Mouse (Mus musculus) brown adipose tissue, adult 24 weeks (tissue): ENCODE results near the gene Wee2. TPM values are rescaled to one million over a fixed set of nuclear protein-coding genes. Genes with fewer than 3 reads are reported as not detected.
A peak's percentile ranks its signal among the peaks of the same experiment; 100 is the strongest.

Source experiments
- H3K27ac ChIP-seq: fragments of 200-500 bp; replicated peaks from 2 replicates; pipeline ENCODE4 v1.5.1; 2012; ENCODE audit warnings: low read depth, mild to moderate bottlenecking, low read length
- H3K4me1 ChIP-seq: fragments of 200-500 bp; 2 replicates; pipeline ENCODE4 v1.6.1; 2012; ENCODE audit warnings: low read length, mixed read lengths; ENCODE audit not compliant: control insufficient read depth, insufficient read depth, insufficient read length
- H3K4me3 ChIP-seq: fragments of 200-500 bp; 2 replicates; pipeline ENCODE4 v1.5.1; 2012; ENCODE audit warnings: low read depth, mild to moderate bottlenecking, low read length, moderate library complexity; ENCODE audit not compliant: insufficient read depth
- polyA plus RNA-seq: library from polyadenylated mRNA; stranded (reverse); fragments of >200 nt; gene quantifications from 2 replicates; pipeline ENCODE4 v1.2.4, GENCODE M21; 2012; ENCODE audit not compliant: missing spikeins, insufficient read depth, insufficient read length

Wee2 gene
- polyA plus RNA-seq, 1 experiment: not detected

DNA sequence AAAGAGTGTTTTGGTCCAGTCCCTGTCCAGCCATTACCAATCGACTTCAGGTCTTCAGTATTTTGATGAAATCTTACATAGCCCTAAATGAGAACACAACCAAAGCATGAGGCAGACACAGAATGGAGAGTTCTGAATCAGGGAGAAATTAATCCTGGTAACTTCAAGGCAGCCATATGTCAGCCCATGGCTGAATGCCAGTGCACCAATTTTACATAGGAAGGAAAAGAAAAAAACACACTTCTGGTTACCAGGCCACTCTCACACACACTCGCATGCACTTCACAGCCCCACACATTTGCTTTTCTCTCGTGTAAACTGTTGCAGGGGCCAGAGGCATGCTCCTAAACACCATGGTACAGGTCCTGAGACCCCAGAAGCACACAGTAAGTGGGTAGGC, 8.0 kb upstream of the Wee2 start:
- Histone ChIP-seq H3K4me3 (no peak overlapping the region), H3K27ac (no peak overlapping the region), H3K4me1 (no peaks in the 10 kb centered on the region)

DNA sequence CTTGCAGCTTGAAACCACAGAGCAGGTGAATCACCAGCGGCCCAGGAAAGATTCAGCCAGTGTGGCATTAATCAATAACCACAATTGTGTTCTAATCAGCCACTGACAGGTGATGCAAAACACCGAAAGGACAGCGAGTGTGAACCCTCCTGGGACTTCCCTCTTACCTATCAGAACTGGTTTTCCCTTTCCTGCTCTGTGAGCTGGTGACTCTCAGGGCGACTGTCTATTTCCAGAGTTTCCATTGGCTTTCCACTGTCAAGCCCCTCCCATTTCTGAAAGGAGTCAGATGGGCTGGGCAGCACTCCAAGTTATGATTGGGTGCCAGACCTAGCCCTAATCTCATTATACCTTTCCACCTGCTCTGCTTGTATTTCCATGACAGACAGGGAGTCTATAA, 7.5 kb upstream of the Wee2 start:
- Histone ChIP-seq H3K4me3 (no peak overlapping the region), H3K27ac (no peak overlapping the region), H3K4me1 (no peaks in the 10 kb centered on the region)

DNA sequence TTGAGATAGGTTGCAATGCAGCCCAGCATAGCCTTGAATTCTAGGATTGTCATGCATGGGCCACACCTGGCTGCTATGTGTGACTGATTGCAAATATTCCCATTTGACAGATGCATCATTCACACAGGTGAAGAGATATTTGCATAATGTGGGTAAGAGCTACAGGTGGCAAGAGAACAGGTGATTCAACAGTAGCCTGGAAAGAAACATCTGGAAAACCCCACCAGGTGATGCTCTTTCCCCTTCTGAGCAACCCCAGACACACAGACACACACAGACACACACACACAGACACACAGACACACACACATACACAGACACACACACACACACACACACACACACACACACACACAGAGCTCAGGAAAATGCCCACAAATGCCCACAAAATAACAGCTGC, 7.1 kb upstream of the Wee2 start:
- H3K4me1 ChIP-seq: no peaks in the 10 kb centered on the region
- H3K4me3 ChIP-seq: no peak overlapping the region
- H3K27ac ChIP-seq: no peak overlapping the region

DNA sequence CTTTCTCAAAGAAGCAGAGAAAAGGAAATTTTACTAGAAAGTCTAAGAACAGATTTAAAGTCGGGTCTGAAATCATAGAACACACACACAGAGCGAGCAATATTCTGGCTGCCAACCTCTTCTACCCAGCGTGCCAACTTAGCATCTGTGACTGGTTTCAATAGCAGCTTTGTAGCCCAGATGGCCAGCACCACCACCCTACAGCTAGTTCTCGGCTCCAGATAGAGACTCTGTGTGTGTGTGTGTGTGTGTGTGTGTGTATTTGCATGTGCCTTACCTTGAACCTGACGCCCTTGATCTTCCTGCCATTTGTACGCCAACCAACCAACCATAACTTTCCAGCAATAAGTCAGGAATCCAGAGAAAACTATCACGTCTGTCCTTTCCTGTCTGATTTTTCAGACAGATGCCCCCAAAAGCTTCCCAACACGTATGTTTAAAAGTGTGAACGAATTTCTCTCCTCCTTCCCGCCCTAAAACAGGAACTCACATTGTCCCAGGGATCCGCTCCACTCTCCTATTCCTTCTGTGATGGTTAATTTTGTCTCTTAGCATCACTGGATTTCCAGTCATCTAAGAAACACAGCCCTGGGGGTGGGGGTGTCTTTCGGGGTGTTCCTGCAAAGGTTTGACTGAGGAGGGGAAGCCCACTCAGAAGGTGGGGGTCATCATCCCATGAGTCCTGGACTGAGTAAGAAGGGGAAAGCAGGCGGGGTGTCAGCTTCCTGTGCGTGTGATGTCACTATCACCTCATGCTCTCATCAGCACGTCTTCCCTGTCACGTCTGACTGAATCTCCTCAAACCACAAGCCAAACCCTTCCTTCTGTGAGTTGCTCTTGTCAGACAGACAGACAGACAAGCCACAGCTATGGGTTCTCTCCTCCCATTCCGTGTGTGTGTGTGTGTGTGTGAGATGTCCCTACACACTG, 6.3 kb upstream of the Wee2 start:
- Histone ChIP-seq H3K27ac (no peak overlapping the region), H3K4me3 (no peak overlapping the region)

DNA sequence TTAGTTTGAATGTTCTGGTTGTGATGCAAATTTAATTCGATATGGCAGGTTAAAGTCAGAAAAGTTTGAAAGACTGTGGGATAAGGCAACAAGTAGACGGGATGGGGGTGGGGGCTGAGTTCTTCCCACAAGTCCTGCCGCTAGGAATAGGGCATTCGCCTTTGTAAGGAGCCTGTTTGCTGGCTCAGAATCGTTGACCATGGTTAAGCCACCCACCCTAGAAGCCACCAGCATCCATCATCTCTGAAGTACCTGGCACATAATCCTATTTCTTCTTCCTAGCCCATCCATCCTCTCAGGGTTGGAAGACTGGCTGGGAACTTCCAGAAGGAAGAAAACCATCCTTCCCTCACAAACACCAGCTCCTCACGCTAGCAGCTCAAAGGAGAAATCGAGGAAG, 4.2 kb upstream of the Wee2 start:
- Histone ChIP-seq H3K4me3 (peak overlapping the region; percentile 99), H3K4me1 (no peaks in the 10 kb centered on the region), H3K27ac (no peak overlapping the region)

More for the DNA sequence above, 6.3 kb upstream of the Wee2 start:
- H3K4me1 ChIP-seq: no peaks in the 10 kb centered on the region

DNA sequence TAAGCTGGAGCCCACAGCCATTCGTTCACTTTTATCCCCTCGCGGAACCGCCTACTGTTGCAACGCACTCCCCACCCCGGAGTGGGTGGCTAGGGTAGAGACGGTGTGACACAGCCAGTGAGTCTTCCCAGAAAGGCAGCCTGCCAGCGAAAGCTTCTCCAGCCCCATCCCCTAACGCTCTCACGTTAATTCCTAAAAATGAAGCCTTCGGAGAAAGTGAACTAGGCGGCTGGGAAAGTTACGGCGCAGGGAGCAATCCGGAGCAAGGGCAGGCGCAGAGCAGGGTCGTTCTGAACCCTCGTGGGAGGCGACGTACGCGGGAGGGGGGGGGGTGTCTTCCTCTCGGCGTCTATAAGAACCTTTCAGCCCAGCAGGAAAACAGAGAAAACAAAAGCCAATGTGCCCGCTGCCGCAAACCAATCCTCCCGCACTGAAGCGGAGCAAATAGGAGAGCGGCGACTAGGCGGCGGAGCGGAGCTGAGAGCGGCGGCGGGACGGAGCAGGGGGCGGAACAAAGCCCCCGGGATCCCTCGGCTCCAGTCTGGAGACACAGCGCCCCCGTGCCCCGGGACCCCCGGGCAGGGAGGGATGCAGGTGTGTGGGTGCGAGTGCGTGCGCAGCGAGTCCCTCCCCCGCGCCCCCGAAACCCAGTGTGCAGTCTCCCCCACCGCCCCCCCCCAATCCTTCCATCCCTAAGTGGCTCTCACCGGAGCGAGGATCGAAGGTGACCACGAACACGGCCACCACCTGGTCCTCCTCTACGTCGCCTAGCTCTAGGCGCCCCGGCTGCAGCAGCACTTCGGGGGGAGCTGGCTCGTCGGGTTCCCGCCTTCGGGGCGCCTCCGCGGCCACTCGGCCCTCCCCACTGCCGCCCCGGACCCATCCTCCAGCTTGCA, 3.5 kb upstream of the Wee2 start:
- Histone ChIP-seq H3K27ac (no peak overlapping the region), H3K4me1 (no peaks in the 10 kb centered on the region), H3K4me3 (peak overlapping the region; percentile 99)

DNA sequence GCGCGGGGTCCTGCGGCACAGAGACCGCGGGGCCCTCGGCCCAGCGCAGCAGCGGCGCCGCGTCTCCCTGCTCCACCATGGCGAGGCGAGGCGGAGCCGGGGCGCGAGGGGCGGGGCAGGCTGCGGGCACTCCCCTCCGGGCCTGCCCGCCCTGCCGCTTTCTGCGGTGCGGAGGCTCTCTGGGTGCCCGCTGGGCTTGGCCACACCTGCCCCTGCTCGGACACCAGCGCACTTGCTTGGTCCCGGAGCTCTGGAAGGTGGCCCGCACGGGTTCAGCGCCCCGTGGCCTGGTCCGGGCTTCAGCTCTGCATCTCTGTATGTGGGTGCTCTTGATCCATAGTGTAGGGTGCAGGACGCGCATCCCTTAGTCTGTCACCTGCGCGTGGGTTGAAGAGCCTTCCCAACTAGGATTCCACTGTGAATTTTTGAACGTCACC, 2.8 kb upstream of the Wee2 start, which contains the start of gene E330009J07Rik:
E330009J07Rik (minus strand) TSS at position 89 of the 437 bp plus-strand sequence.
- H3K4me1 ChIP-seq: no peaks in the 10 kb centered on the region
- H3K27ac ChIP-seq: no peak within 1 kb of the TSS
- H3K4me3 ChIP-seq: peak within 1 kb of the TSS; percentile 99

DNA sequence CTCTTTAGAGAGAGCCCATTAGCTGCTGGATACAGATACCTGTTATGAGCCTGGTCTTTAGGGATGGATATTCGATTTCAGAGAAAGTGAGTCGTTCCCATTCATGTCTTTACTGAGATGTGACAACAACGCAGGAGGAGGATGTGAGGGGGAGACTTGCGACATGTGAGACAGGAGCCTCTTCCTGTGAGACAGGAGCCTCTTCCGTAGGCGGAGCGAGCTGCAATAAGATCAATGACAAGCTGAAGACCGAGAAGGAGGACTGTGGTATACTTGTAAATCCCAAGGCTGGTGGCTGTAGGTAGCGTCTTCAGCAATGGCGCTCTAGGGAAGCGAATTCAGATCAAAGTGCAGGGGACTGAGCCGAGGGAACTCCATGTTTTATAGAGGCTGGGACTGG, 843 bp downstream of the Wee2 start:
- Histone ChIP-seq H3K4me1 (no peaks in the 10 kb centered on the region), H3K4me3 (no peak overlapping the region), H3K27ac (no peak overlapping the region)

DNA sequence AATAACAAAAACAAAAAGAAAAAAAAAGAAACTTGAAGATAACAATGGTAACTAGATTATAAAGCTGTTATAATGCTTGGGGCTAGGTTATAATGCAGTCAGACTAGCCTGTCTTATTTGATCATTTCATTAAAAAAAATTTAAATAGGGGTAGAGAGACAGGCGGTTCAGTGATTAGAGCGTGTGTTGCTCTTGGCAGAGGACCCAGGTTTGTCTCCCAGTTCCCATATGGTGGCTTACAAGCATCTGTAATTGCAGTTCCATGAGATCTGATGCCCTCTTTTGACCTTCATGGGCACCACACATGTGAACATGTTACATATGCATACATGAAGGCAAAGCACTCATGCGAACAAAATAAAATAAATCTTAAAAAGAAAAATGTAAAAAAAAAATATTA, 2.4 kb downstream of the Wee2 start:
- no peak overlapping the region for H3K27ac ChIP-seq
- H3K4me3 ChIP-seq: no peak overlapping the region
- H3K4me1 ChIP-seq: no peaks in the 10 kb centered on the region

DNA sequence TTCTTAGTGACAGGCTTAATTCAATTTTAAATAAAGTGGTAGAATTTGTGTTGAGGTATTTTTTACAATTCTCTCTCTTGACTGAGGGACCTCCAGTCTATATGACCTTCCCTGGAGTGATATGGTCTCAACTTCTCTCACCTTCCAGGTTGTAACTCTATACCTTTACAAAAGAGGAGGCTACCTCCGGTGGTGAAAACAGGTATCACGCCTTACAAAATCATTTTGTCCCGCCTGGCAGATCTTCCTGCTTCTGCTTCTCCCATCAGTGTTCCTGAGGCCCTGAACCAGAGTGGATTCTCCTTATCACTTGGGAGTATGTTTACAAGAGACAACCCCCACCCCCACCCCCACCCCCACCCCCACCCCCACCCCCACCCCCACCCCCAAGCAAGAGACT, 2.9 kb downstream of the Wee2 start:
- Histone ChIP-seq H3K27ac (no peak overlapping the region), H3K4me1 (no peaks in the 10 kb centered on the region), H3K4me3 (no peak overlapping the region)

DNA sequence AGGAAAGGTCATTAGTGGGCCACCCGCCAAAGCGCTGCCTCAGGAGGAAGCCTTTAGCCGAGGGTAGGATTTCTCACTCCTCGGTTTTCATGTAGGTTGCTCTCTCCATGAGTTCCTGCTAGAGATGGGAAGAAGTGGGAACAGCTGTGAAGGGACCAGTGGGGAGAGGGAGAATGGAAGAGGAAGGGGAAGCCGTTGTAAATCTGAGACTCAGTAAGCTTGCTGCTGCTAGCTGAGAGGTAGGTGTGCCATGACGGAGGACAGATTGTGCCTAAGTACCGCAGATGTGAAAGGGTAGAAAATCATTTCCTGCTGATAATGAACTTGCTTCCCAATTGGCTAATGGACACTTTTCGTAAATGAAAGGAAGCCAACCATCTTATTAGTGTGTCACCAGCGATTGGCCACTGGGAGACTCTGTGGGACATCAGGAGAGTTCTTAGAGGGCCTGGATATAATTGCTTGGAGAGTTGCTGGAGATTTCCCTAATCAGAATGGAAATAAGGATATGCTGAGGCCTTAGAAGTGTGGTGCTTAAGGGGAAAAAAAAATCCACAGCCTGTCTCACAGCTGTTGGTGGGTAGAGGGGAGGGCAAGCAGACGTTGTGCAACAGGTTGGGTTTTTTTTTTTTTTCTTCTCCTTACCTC, 4.5 kb downstream of the Wee2 start:
- H3K27ac ChIP-seq: no peak overlapping the region
- no peak overlapping the region for H3K4me3 ChIP-seq
- no peaks in the 10 kb centered on the region for H3K4me1 ChIP-seq

DNA sequence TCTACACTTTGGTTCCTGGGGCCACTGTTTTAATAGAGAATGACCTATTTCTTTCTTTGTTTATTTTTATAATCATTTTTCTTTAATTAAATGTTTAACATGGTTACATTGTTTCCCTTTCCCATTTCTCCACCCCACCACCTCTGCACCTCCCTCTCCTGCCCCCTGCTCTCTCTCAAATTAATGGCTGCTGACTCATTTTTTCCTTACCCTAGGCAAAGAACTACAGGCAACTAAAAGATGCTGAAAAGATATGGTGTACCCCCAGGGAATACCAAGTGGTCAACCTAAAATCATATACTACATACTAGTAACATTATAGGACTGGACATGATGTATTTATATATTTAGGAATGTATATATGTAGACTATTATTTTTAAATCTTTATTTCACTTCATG, 9.7 kb downstream of the Wee2 start:
- no peak overlapping the region for H3K4me3 ChIP-seq
- no peaks in the 10 kb centered on the region for H3K4me1 ChIP-seq
- H3K27ac ChIP-seq: no peak overlapping the region

DNA sequence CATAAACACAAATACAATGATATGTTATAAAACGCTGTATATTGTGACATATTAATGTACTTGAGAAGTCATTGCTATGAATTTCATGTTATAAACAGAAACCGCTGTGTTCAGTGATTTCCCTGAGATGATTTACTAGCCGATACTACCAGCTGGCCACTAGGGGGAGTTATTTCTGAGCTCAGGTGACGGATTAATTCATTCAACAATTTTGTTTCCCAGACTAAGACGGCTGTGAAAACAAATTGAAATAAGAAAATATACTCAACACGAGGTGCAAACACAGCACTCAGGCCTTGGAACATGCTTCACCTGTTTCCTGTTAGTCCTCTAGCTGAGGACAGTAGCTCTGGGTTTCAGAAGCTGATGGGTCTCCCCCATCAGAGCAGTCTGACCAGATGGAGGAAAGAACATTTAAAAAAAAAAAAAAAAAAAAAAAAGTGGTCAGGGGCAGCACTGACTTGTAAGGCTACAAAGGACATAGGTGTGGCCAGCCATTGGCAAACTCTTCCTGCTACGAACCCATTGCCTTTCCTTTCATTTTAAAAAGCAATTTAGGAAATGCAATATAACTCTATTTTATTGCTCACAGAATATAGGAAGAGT, 15.7 kb downstream of the Wee2 start:
- no peak overlapping the region for H3K4me3 ChIP-seq
- no peak overlapping the region for H3K27ac ChIP-seq
- no peaks in the 10 kb centered on the region for H3K4me1 ChIP-seq

DNA sequence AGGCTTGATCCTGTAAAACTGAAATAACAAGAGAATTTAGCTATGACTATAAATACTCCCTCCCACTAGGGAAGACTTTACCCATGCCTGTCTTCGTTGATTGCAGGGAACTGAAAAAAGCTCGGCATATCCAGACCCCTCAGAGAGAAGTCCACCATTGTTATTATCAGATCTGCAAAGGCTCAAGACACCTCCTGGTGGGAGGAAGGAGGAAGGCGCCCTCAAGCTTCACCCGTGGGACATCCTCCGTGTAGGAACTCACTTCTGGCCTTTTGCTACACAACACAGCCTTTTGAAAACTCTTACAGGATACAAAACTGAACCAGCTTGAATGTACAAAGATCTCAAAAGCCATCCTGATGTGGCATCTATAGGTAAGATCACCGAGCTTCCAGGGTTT, 26.8 kb downstream of the Wee2 start:
- Histone ChIP-seq H3K27ac (no peak overlapping the region), H3K4me1 (no peaks in the 10 kb centered on the region), H3K4me3 (no peak overlapping the region)
